Mouse (Mus musculus) heart, embryonic 12.5 days (tissue): ENCODE results near the gene Poglut1. TPM values are rescaled to one million over a fixed set of nuclear protein-coding genes. Genes with fewer than 3 reads are reported as not detected.

Experiments
- ATAC-seq: fragments of 200-750 bp; cut with Nextera tagmentation; 2 replicates; pipeline ENCODE4 v1.8.0; 2017; ENCODE audit warnings: moderate TSS enrichment, moderate library complexity; ENCODE audit not compliant: insufficient number of reproducible peaks, low FRiP score
- H3K27ac ChIP-seq: fragments of 300-500 bp; sonication (generic); 2 replicates; pipeline ENCODE4 v1.5.1; 2016; ENCODE audit warnings: mild to moderate bottlenecking, moderate library complexity; ENCODE audit not compliant: poor library complexity, severe bottlenecking
- H3K27me3 ChIP-seq: fragments of 300-500 bp; sonication (generic); replicated peaks from 2 replicates; pipeline ENCODE4 v1.6.1; 2016; ENCODE audit warnings: mild to moderate bottlenecking, moderate library complexity
- H3K36me3 ChIP-seq: fragments of 300-500 bp; sonication (generic); 2 replicates; pipeline ENCODE4 v1.6.1; 2016; ENCODE audit warnings: mild to moderate bottlenecking, moderate library complexity
- H3K4me1 ChIP-seq: fragments of 300-500 bp; sonication (generic); replicated peaks from 2 replicates; pipeline ENCODE4 v1.6.1; 2016; ENCODE audit warnings: mild to moderate bottlenecking
- H3K4me2 ChIP-seq: fragments of 300-500 bp; sonication (generic); 2 replicates; pipeline ENCODE4 v1.6.1; 2016; ENCODE audit warnings: mild to moderate bottlenecking, moderate library complexity
- H3K4me3 ChIP-seq: fragments of 300-500 bp; sonication (generic); 2 replicates; pipeline ENCODE4 v1.5.1; 2016; ENCODE audit warnings: mild to moderate bottlenecking
- H3K9ac ChIP-seq: fragments of 300-500 bp; sonication (generic); 2 replicates; pipeline ENCODE4 v1.6.1; 2016; ENCODE audit warnings: mild to moderate bottlenecking, moderate library complexity
- H3K9me3 ChIP-seq: fragments of 300-500 bp; sonication (generic); replicated peaks from 2 replicates; pipeline ENCODE4 v1.6.1; 2016; ENCODE audit warnings: mild to moderate bottlenecking, moderate library complexity
- WGBS: fragments of 180-500 bp; shearing (Covaris S2); methylation state at CpG from one replicate; pipeline ENCODE4 v1.1.7; 2016; 5-methylcytosine and 5-hydroxymethylcytosine counted together
- polyA plus RNA-seq: library from polyadenylated mRNA; unstranded; fragments of >200 nt; fragmentation: Nextera tagmentation; extraction: Ambion mirVana; gene quantifications from 2 replicates; pipeline ENCODE4 v1.2.1, GENCODE M21; 2016

Poglut1 gene
- polyA plus RNA-seq, 1 experiment from 2014 or later = 42.0 TPM

DNA sequence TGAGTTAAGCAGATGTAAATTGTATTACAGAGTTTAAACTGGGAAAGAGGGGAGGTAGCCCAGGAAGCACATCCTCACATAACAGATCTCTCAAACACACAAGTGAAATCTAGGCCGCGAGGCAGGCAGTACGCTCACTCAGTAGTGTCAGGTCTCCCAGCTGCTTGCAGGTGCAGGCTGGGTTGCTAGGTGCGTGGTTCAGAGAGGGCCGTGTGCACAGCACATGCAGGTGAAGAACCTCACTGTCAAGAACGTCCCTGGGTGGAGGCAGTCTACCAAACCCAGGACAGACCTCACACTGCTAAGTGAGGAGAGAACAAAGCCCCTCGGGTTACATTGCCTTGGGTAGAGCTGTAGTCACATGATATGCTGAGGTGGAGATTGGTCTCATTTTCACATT, 34.7 kb upstream of the Poglut1 start:
- Histone ChIP-seq H3K4me1 (no peaks in the 10 kb centered on the region), H3K27me3 (no peaks in the 10 kb centered on the region), H3K9ac (no peak overlapping the region), H3K4me3 (no peak overlapping the region), H3K36me3 (peaks cover 86% of the 10 kb centered on the region), H3K9me3 (no peaks in the 10 kb centered on the region), H3K4me2 (no peak overlapping the region), H3K27ac (no peak overlapping the region)
- no peak for ATAC-seq
- 90% methylated on average over 7 of the region's 7 CpGs for WGBS

DNA sequence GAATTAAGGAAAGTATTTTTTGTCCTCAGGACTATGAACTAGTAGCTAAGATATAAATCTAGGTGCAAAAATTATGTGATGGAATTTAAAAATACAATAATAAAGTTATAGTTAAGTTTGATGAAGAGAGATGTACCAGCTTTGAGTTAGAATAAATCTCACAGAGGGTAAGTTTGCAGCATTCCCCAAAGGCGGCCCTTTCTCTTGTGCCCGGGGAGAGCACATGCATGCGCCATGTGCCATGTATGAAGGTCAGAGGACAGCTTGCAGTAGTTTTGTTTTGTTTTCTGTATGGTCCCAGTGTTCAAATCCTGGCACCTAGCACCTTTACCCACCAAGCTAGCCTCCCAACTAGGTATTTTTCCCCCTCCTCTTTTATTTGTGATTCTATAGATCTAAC, 21.4 kb upstream of the Poglut1 start:
- Histone ChIP-seq H3K4me3 (no peak overlapping the region), H3K9ac (no peak overlapping the region), H3K27ac (no peak overlapping the region), H3K36me3 (peaks cover 67% of the 10 kb centered on the region), H3K4me2 (no peak overlapping the region), H3K9me3 (no peaks in the 10 kb centered on the region), H3K27me3 (no peaks in the 10 kb centered on the region), H3K4me1 (no peaks in the 10 kb centered on the region)
- 97% methylated on average over 3 of the region's 3 CpGs for WGBS
- no peak for ATAC-seq

DNA sequence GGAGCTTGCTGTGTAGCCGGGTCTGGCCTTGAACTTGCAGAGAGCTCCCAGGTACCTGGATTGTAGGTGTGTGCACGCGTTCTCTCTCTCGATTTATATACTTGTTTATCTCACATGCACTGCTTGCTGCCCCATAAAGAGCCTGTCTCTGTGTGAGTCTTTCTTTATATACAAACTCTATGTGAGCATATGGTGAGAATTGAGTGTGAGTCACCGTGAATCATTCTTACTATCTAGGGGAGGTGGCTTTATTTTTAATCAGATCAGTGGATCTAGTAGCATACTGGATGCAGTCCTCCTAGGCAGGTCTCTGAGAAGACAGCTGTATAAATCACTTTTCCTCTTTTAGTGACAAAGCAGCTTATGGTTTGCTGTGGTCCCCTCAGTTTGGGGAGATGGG, 18.1 kb upstream of the Poglut1 start:
- no peak overlapping the region for H3K4me2 ChIP-seq
- 96% methylated on average over 5 of the region's 5 CpGs for WGBS
- H3K36me3 ChIP-seq = peaks cover 70% of the 10 kb centered on the region
- H3K9ac ChIP-seq = no peak overlapping the region
- no peak overlapping the region for H3K27ac ChIP-seq
- ATAC-seq = no peak
- H3K4me3 ChIP-seq = no peak overlapping the region
- no peaks in the 10 kb centered on the region for H3K27me3 ChIP-seq
- H3K4me1 ChIP-seq = peaks cover 16% of the 10 kb centered on the region
- no peaks in the 10 kb centered on the region for H3K9me3 ChIP-seq

DNA sequence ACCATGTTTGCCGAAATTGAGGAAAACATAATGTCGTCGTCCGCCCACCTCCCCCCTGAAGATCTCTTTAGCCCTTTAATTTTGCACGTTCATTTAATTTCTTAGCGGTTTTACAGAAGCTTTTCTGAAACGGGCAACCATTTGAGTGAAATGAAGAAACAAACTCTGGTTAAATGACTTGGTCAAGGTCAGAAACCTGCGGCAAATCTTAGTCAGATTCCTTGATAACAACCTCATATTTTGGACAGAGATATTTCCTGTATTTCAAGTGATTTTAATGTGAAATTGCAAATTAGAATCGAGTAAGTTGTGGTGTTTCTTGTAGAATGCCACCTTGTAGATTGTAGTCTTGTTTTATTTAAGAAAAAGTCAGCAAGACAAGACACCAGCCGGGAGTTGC, 13.5 kb upstream of the Poglut1 start:
- WGBS = 25% methylated on average over 10 of the region's 10 CpGs

DNA sequence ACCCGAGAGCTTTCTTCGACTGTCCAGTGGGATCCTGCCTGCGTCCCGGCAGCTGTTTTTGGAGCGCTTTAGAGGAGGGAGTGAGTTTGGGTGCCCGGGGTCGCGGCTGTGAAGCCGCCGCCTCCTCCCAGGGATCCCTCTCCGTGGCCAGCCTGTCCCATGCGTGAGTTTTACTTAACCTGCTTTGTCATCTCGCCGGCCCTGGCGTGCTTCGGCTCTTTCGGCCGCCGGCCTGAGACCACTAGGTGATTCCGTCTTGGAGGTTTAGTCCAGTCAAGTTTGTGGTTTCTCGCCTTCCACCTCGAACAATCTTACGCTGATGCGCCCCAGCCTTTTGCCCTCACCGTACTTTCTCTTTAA, 12.9 kb upstream of the Poglut1 start:
- Histone ChIP-seq H3K27me3 (peaks cover 15% of the 10 kb centered on the region), H3K4me2 (peak overlapping the region; percentile 68), H3K27ac (peak overlapping the region; percentile 87), H3K4me3 (peak overlapping the region; percentile 83), H3K4me1 (peaks cover 16% of the 10 kb centered on the region), H3K9me3 (no peaks in the 10 kb centered on the region), H3K9ac (peak overlapping the region; percentile 86), H3K36me3 (peaks cover 26% of the 10 kb centered on the region)
- peak; percentile 79 for ATAC-seq
- WGBS = under 1% methylated on average over 25 of the region's 25 CpGs

More for the DNA sequence above, 13.5 kb upstream of the Poglut1 start:
- Histone ChIP-seq H3K9me3 (no peaks in the 10 kb centered on the region), H3K27ac (no peak overlapping the region), H3K4me1 (peaks cover 16% of the 10 kb centered on the region), H3K9ac (peak overlapping the region; percentile 86), H3K27me3 (peaks cover 14% of the 10 kb centered on the region), H3K4me2 (peak overlapping the region; percentile 68), H3K36me3 (peaks cover 32% of the 10 kb centered on the region), H3K4me3 (peak overlapping the region; percentile 83)
- no peak for ATAC-seq

DNA sequence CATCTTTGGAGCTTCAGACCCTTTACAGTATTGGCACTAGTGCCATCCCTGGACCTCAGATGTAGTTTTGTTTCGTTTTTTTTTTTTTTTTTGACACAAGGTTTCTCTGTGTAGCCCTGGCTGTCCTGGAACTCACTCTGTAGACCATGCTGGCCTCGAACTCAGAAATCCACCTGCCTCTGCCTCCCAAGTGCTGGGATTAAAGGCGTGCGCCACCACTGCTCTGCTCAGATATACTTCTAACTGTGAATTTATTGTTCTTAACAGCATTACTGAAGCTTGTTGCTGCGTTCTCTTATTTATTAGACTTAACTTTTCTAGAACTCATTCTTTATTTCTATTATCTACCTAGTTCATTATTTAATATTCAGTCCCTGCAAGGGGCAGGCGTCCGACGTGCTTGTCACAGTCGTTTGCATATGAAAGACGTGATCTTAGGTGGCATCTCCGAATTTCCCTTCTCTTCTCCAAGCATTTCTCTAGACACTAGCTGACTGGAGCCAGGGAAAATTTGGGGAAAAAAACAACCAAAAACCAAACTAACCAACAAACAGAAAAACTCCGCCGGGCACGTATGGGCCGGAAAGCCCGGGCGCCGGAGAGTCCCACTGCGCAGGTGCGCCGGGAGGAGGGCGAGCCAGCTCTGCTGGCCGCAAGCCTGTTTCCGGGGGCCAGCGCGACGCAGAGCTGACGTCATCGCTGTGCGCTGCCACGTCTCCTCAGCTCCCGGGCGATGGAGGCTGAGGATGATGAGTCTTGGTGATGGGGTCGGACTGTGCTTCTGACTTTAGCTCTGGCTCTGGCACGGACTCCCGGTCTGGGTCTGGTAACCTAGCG, 12.3 kb upstream of the Poglut1 start:
- peak; percentile 96 for ATAC-seq
- H3K4me3 ChIP-seq = peak overlapping the region; percentile 83
- WGBS = 7% methylated on average over 37 of the region's 37 CpGs

DNA sequence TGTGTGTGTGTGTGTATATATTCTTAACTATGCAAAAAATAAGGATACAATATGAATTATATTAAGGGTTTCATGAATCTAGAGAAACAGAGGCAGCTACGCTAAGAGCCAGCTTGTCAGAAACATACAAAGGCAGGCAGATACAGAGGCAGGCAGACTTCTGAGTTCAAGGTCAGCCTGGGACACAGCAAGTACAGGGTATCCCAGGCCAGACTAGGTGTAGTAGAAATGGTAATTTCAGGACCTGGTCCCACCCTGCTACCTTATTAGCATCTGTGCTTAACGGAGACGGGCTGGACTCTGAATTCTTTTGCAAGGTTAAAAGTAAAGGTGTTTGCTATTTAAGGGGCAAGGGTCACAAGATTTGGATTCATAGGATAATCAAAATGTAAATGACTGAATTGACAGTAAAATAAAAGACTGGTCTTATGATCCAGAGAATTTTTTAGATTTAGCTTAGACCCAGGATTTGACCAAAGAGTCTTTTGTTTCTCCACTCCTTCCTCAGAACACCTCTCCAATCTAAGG, 8.2 kb upstream of the Poglut1 start, which contains the start of gene Tmem39a:
Gene Tmem39a, plus strand, starts transcription at position 478 of the 528 bp plus-strand sequence.
- peaks cover 40% of the 10 kb centered on the region for H3K27me3 ChIP-seq
- H3K36me3 ChIP-seq = no peaks in the 10 kb centered on the region
- no peak for ATAC-seq
- WGBS = 78% methylated on average over 3 of the region's 3 CpGs
- no peaks in the 10 kb centered on the region for H3K9me3 ChIP-seq
- no peak within 1 kb of the TSS for H3K4me3 ChIP-seq
- no peak within 1 kb of the TSS for H3K4me2 ChIP-seq
- H3K9ac ChIP-seq = no peak within 1 kb of the TSS
- no peaks in the 10 kb centered on the region for H3K4me1 ChIP-seq
- H3K27ac ChIP-seq = no peak within 1 kb of the TSS

More for the DNA sequence above, 12.3 kb upstream of the Poglut1 start:
- peak overlapping the region; percentile 87 for H3K27ac ChIP-seq
- H3K27me3 ChIP-seq = peaks cover 15% of the 10 kb centered on the region
- peaks cover 23% of the 10 kb centered on the region for H3K36me3 ChIP-seq
- H3K9me3 ChIP-seq = no peaks in the 10 kb centered on the region
- peaks cover 16% of the 10 kb centered on the region for H3K4me1 ChIP-seq
- peak overlapping the region; percentile 86 for H3K9ac ChIP-seq
- peak overlapping the region; percentile 68 for H3K4me2 ChIP-seq

DNA sequence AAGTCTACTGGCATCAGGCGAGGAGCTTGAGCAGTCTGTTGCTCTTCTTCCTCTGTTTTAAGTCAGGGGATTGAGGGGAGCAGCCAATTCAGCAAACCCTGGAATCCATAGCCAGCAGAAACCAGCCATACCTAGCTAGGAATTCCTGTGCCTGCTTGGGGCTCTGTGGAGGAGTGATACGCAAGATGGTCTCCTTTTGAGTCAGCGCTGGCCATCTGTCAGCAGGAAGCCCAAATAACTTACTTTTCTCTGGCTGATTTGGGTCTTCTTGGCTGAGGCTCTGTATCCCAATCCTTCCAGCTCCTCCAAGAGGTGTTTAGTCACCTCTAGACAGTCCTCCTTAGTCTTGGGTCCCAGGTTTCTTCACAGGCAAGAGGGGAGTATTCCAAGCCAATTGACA, 5.9 kb upstream of the Poglut1 start:
- Histone ChIP-seq H3K27me3 (peaks cover 48% of the 10 kb centered on the region), H3K4me3 (no peak overlapping the region)
- 73% methylated on average over 3 of the region's 3 CpGs for WGBS

DNA sequence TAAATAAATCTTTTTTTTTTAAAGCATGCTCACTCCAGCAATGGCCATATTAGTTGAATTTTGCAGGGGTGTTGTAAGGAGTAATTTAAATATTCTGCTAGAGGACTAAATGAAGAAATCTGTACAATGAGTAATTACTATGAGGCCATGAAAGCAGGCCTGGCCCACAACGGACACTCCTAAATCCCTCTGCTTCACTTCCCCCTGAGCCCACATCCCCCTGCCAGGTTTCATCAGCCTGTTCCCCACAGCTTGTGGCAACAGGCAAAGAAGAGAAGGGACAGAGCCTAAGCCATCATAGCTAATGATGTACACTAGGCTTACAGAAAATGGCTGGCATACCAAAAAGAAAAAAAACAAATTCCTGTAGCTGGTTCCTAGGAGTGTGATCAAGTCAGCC, 2.1 kb downstream of the Poglut1 start:
- H3K9ac ChIP-seq = no peak overlapping the region

More for the DNA sequence above, 5.9 kb upstream of the Poglut1 start:
- Histone ChIP-seq H3K9ac (no peak overlapping the region), H3K27ac (no peak overlapping the region), H3K36me3 (no peaks in the 10 kb centered on the region), H3K4me2 (no peak overlapping the region), H3K4me1 (no peaks in the 10 kb centered on the region), H3K9me3 (no peaks in the 10 kb centered on the region)
- no peak for ATAC-seq

DNA sequence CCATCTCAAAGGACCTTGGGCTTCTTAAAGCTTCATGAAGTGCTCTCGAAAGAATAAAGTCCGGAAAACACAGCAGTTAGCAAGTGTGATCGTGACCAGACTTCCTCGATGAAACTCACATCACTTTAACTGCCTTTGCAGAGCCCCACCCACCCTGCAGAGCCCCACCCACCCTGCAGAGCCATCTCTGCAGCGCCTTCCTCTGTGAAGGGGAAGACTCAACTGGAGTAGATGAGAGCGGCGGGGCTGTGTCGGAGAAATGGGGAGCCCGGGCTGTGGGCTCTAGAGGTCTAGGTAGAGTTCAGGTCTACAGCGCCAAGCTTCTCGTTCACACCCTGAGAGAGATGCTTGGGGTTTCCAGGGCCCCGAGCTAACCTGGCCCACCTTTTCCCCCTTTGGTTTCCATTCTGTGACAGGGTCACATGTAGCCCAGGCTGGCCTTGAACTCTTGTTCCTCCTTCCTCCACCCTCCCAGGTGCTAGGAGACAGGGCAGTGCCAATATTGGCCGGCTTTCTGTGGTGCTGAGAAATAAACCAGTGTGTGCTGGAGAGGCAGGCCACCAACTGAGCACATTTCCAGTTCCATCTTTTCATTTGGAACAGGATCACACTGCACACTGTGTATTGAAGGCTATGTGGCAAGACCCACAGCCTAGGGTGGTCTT, 11.2 kb downstream of the Poglut1 start:
- Histone ChIP-seq H3K4me2 (no peak overlapping the region), H3K4me1 (no peaks in the 10 kb centered on the region), H3K27me3 (no peaks in the 10 kb centered on the region), H3K4me3 (no peak overlapping the region), H3K9ac (no peak overlapping the region), H3K36me3 (peaks cover 75% of the 10 kb centered on the region), H3K9me3 (no peaks in the 10 kb centered on the region), H3K27ac (no peak overlapping the region)
- WGBS = 80% methylated on average over 13 of the region's 13 CpGs
- no peak for ATAC-seq

More for the DNA sequence above, 2.1 kb downstream of the Poglut1 start:
- H3K9me3 ChIP-seq = no peaks in the 10 kb centered on the region
- H3K4me3 ChIP-seq = no peak overlapping the region
- H3K27me3 ChIP-seq = peaks cover 5% of the 10 kb centered on the region; the same call in 1 of the 2 replicates
- H3K4me2 ChIP-seq = no peak overlapping the region
- peaks cover 38% of the 10 kb centered on the region for H3K36me3 ChIP-seq
- peaks cover 8% of the 10 kb centered on the region; the same call in 1 of the 2 replicates for H3K4me1 ChIP-seq
- H3K27ac ChIP-seq = no peak overlapping the region
- WGBS = 89% methylated on average over 1 of the region's 1 CpGs
- ATAC-seq = no peak

DNA sequence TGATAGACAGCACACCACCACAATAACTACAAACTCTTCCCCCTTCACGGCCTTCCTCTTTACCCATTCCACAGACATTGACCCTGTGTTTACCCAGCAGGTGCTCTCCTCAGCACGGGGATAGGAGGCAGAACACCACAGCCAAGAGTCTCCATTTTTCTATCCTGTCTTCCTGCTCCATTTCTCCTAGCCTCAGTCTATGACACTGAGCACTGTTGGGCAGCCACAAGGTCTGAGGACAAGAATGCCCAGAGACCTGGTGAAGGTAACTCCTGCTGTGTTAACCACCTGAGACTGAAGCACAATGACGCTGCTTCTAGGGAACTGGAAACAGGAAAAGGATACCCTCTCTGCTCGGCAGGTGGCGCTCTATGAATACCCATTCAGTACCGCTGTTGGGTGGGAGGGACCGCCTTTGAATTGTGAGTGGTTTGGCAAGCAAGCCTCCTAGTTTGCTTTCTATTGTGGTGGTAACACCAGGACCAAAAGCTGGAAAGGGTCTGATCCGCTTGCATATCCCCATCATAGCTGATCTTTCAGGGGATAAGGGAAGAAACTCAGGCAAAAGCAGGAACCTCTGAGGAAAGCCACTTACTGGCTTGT, 13.4 kb downstream of the Poglut1 start:
- Histone ChIP-seq H3K27me3 (no peaks in the 10 kb centered on the region), H3K9ac (no peak overlapping the region), H3K9me3 (no peaks in the 10 kb centered on the region), H3K27ac (no peak overlapping the region), H3K4me2 (no peak overlapping the region), H3K4me3 (no peak overlapping the region), H3K36me3 (peaks cover 77% of the 10 kb centered on the region), H3K4me1 (no peaks in the 10 kb centered on the region)
- no peak for ATAC-seq
- WGBS = 44% methylated on average over 8 of the region's 8 CpGs
